Mouse (Mus musculus) mouse trophoblast stem cell (cell line): ENCODE results near the gene Akirin1.

Source experiments
- in situ Hi-C, 2 experiments: fragments of 300-500 bp; cut with MseI, MboI; formaldehyde crosslinking; loops; 2 replicates in 1 of 2; 3 replicates in 1 of 2; pipeline ENCODE4 v1.15.1; 2025

The Akirin1 gene

DNA sequence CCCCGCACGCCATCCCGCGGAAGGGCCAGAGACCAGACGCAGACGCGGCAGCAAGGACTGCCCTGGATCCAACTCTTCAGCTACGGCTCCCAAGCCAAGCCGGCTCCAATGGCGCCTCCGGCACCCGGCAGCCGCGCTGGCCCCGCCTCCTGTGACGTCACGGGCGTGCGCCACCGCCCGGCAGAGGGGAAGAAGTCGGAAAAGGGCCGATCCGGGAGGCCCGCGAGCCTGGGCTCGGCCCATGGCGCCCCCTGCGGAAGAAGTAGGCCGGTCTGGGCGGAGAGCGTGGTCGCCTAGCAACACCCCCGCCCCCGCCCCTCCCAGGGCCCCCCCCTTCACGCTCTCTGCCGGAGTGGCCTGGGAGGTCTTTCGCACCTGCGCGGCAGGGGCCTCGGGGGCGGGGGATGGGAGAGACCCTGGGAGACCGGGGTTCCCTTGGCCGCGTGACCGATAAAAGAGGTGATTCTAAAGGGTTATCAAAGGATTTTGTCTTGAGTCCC, at the start of gene Akirin1:
TSS of gene Akirin1 (minus strand) at position 194 of the 500 bp plus-strand sequence.
- in situ Hi-C loops: loop anchor here in 1 of 2 experiments (10.0 kb wide), 1 partner anchor 145 kb away; no protein-coding TSS in a partner anchor

DNA sequence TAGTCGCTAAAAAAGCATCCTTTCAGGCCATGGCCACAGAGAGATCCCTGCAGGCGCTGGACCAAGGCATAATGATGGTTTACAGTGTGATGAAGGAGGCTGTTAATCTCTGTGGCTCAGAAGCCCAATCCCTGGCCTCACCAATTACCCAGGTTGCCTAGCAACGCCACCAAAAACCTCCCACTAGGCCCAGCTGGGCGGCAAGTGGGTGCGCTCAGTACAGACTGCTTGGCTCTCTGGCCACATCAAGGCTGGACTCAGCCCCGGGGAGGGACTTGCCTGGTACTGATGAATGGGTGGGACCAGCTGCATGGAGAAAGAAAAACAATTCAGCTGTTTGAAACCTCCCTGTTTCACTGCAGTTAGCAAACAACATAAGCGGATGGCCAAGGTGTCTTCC, 47.7 kb upstream of the Akirin1 start:
- in situ Hi-C loops: no loop called here

DNA sequence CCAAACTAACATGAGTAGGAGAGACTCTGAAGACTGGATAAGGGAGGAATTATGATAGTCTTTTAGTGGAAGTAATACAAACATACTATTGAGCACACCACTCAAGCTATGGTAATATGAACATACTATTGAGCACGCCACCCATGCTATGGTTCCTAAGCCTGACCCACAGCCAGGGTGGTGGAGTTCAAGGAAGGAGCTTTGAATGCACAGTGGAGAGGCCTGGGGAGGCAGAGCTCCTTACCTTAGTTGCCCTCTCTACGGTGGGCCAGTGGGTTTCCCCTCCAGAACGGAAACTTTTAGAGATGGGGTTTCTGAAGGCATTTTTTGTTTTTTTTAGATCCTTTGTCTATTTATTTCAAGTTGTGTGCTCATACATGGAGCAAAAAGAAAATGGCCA, 47.3 kb upstream of the Akirin1 start:
- in situ Hi-C loops: no loop called here

DNA sequence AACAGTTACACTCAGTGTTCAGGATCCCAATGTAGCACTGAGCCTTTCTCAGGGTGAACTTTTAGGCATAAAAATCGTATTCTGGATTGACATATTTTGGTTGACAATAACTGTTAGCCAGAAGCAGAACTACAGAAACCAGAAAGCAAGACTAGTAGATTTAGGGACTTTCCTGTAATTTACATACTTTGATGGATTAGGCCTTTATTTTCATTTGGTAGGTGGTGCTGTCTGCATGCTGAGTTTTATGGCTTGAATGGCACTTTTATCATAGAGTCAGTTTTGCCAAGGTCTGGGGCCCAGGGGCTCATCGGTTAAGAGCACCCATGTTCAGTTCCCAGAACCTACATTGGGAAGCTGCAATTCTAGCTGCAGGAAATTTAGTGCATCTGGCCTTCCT, 44.9 kb upstream of the Akirin1 start:
- in situ Hi-C loops: no loop called here

DNA sequence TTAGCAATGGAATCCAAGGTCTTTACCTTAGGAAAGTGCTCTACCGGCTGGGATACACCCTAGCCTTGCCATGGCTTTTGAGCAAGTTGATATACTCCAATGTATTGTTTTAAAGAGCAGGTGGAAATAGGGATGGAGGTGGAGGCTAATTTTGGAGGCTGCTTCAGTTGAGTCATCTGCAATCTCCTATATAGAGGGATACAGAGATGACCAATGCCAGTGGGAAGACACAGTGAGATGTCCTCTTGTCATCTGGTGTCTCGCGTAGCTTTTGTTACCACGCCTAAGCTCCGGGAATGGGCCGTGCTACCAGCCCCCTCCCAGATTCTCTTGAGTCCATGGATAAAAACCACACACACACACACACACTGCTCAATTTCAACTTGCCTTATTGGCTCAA, 43.0 kb upstream of the Akirin1 start:
- in situ Hi-C loops: no loop called here

DNA sequence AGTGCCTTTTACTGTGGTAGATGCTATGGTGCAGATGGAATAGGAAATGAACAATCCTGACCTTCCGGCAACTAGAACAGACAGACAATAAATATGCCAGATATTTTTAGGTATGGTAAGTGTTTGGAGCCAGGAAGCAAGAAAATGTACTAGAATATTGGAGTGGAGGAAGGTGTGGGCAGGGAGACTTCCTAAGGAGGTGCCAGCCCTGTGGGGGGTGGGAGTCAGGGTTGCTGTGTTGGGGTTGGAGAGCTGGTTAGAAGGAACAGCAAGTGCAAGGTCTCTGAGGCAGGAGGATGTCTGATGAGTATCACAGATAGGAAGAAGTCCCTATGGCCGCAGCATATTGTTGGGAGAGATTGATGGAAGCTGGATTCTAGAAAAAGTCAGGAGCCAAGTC, 42.5 kb upstream of the Akirin1 start:
- in situ Hi-C loops: no loop called here

DNA sequence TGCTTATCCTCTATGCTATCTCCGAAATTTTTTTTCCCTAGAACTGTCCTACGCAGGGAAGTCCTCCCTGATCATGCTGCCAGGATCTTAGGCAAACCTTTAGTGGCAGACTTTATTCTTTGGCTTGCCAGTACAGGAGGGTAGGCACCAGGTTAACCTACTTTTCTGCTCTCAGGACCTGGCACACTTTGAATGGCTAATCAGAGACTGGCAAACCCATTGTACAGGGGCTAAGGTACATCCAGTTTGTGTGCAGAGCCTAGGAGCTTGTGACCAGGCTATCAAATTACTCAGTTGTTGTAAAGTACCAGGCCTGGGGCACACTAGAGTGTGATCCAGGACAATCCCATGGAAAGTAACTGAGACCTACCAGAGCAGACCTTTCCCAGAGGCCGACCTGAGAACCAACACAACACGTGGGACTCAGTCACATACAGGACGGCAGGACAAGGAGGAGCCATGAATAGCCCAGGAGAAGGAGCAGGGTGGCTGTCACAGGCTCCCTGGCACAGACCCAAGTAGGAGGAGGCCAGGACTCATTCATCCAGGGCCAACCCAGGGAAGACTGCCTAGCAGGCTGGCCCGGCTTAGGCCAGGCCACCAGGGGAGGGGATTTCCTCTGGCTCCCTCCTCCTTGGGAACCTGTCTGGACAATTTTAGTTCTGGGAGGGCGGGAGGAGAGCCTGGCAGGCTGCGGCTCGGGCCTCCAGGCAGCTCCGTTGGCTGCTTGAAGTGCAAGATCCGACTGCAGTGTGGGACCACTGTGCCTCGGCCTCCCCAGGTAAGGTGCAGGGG, 37.2 kb upstream of the Akirin1 start, which contains the start of gene Rhbdl2:
TSS of gene Rhbdl2 (plus strand) at position 684 of the 795 bp plus-strand sequence.
- in situ Hi-C loops: no loop called here

DNA sequence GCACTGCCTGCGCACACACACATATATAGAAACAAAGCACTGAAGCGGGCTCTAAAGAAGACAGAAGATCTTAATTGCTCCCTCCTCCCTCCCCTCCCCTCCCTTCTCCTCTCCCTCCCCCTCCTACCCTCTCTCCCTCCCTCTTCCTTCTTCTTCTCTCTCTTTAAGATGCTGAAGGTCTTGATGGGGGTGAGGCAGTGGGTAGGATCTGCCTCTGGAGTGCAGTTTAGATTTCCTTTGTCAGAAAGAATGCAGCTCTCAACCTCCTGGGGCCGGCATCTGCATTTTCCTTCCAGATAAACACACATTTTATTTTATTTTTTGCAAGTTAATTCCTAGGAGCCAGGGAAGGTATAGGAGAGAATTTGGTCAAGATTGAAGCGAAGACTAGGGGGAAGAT, 18.1 kb upstream of the Akirin1 start:
- in situ Hi-C loops: loop anchor here in 1 of 2 experiments (10.0 kb wide), 1 partner anchor 107 kb away; no protein-coding TSS in a partner anchor

DNA sequence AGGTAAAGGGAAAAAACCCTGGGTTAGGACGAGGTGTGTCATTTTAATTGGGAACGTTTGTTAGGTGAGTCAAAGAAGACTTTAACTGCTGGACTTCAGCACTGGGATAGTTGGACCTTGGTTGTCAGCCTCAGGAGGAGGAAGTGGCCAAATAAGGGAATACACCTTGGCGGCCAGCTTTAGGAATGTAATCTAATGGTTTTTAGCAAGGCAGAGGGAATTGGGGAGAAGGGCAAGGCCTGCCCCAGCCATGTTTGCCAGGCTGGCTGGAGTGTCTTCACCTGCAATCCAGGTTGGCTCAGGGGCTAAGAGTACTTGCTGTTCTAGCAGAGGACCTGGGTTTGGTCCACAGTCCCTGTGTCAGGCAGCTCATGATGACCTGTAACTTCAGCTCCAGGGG, 17.7 kb upstream of the Akirin1 start:
- in situ Hi-C loops: loop anchor here in 1 of 2 experiments (10.0 kb wide), 1 partner anchor 107 kb away; no protein-coding TSS in a partner anchor

DNA sequence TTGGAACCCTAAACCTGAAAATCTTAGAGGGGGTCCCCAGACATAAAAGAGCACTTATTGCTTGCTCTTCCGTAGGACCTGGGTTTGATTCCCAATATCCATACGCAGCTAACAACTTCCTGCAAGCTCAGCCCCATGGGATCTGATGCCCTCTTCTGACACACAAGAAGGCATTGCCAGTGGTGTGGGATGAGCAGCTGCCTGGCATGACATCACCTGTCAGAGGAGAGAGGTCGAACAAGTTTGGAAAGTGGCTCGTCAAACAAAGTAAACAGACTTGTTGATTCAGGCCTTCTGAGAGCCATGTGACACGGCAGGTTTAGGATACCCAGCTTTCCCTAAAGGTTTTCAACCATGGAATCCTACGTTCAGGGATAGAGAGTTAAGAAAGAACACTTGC, 14.9 kb upstream of the Akirin1 start:
- in situ Hi-C loops: loop anchor here in 1 of 2 experiments (10.0 kb wide), 1 partner anchor 110 kb away; no protein-coding TSS in a partner anchor

DNA sequence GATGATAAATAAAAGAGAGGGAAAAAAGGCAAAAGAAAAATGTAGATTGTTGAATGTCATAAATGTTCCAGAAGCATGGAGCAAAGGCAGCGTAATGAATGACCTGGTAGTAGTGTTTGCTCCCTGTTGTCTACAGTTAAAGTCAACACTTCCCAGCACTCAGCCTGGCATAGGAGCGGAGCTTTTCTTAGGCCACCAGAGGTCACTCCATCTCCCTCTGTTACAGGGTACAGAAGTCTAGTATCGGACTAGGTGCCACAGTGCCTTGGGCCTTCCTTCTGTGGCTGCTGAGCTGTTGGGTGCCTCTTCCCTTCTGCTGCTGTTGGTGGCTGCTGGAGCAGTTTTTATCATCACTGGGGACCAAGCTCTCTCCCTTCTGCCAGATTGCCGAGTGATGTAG, 8.2 kb upstream of the Akirin1 start:
- in situ Hi-C loops: loop anchor here in 1 of 2 experiments (10.0 kb wide), 1 partner anchor 136 kb away; no protein-coding TSS in a partner anchor

DNA sequence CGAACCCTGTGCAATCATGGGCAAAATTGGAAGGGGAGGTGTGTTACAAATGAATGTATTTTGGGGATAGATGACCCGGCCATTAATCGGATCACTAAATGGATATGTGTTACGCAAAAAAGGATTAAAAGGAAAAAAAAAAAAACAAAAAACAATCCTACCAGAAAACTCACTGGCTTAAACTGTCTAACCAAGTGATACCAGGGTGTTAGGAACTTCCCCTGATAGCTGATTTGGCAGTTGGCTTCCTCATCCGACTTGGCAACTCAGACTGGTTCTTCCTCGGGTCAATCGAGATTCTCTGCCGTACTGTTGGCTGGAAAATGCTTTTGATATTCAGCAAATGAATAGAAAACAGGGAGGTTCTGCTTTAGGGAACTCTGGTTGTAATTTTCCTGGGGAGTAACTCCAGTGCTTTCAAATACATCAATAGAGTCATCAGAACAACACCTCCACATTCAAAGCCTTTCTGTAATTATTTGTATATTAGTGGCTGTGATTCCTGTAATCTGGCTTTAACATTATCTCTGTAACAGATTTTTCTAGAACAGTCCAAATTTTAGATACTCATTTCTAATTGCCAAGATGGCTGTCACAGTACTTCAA, 665 bp upstream of the Akirin1 start:
- in situ Hi-C loops: loop anchor here in 1 of 2 experiments (10.0 kb wide), 1 partner anchor 144 kb away; no protein-coding TSS in a partner anchor

DNA sequence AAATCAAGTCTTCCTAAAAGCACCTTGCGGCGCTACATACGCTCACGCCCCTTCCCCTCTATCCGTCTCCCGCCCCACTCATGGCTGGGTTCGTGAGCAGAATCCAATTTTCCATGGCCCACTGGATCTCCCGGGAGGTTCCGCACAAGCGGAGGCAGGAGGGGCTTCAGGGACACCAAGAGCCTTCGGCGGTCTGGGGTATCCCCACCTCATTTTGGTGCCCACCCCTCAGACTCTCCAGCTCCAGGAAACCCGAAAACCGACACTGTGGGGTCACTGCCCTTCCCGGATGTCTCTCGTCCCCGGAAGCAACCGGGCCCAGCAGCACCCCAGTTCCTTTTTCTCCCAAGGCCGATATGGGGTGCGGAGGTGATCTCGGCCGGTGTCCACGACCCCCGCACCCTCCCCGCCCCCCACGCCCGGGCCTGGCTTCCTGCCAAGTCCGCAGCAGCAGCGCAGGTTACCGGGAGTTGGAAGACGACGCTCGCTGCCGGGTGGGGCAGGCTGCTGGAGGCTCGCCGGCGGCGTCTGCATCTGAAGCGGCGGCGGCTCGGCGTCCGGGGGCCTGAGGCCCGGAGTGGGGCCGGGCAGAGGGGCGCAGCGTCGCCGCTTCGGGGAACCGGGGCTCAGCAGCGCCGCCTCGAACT, 538 bp downstream of the Akirin1 start:
- in situ Hi-C loops: loop anchor here in 1 of 2 experiments (10.0 kb wide), 1 partner anchor 145 kb away; no protein-coding TSS in a partner anchor

DNA sequence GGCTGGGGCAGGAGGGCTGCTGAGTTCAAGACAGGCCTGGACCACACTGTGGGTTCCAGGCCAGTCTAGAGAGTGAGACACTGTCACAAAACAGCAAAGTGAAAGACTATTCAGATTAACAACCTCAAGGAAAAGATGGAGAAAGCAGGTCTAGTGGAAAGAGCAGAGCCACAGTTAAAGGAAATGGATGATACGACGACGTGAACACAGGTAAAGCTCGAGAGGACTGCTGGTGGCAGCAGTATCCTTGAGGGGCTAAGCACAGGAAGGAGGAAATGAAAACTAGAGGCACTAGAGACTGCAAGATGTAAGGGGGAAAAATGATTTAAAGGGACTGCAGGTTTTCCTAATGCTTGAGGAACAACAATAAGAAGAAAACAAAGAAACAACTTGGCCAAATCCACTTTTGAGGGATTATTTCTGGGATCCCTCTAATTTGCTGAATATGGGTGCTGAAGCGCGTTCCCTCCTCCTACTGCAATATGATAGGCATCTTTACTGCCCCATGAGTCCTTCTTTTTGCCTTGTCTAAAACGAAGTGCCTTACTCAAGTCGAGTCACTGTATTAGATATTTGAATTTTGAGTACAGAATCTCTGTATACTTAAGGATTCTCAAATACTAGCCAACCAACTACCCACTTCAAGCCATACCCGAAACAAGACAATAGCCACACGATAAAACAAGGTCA, 1.3 kb downstream of the Akirin1 start:
- in situ Hi-C loops: no loop called here

DNA sequence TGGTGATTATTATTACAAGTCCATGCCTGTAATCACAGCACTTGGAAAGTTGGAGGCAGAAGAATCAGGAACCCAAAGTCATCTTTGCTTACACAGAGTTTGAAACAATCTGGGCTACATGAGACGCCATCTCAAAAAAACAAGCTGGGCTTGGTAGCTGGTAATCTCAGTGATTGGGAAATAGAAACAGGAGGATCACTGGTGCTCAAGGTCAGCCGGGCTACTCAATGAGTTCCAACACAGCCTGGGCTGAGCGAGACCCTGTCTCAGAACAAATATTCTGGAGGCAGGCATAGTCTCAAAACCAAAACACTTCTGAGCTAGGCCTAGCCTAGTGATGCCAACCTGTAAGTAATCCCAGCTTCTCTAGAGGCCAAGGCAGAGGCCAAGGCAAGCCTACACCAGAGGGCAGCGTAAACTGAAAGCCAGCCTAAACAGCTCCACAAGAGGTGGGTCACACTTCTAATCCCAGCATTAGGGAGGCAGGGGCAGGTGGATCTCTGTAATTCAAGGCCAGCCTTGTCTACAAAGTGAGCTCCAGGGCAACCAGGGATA, 4.8 kb downstream of the Akirin1 start:
- in situ Hi-C loops: no loop called here

DNA sequence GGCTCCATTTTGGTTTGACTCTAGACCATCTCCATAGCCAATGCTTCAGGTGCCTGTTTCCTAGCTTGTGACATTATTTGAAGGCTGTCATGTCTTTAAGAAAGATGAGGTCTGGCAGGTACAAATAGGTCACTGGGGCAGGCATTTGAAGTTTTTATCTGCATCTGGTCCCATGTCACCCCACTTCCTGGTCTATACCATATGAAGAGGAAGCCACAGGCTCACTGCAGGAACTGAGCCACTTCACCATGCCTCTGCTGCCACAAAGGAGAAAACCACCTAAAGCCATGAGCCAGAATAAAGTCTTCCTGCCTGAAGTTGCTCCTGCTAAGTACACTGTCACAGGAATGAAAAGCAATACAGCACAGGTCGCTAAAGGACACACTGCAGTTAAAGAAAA, 7.3 kb downstream of the Akirin1 start:
- in situ Hi-C loops: no loop called here

DNA sequence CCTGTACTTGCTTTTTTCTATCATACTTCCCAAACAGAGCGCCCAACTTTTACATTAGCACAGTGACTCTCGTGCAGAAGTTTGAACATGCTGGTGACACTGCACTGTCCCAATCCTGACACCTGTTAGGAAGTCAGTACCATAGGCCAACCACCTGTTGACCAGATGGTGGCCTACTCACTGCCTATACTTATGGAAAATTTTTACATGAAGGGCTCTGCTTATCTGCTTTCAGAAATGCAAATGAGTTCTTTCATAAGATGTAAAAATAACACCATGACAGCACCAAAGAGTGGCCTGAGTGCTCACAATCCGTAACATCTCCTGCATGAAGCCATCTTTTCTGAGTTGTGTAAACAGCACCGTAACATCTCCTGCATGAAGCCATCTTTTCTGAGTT, 11.4 kb downstream of the Akirin1 start:
- in situ Hi-C loops: no loop called here

DNA sequence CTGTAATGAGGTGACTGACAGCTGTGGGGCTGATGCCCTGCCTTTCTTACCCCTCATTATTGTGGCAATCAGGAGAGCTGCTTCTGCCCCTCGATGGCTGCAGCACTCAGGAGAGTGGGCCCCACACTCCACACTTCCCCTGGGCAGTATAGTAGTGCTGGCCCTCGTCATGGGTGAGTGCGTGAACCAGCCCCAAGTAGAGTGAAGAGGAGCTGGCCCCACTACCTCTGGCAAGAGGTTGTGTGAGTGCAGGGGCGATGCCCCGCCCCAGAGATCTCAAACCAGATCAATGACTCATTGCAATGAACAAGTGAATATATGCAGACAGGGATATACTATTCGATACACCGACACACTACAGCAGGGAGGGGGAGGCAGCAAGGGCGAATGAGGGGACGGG, 16.6 kb downstream of the Akirin1 start:
- in situ Hi-C loops: no loop called here

DNA sequence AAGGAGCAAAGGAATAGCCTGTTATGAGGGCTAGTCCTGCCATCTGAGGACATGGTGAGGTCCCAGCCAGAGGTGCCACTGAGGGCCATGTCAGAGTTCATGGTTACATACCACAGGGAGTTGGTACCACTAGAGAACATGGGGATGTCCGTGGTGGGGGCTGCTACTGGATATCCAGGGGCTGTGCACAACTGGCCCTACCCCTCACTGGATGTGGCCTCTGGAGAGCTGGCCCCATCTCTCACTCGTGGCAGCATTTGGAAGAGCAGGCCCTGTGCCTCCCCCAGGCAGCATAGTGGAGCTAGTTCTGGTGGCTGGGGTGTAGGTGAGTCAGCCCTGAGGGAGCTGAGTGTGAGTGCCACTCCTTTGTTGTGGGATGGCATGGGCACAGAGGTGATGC, 17.2 kb downstream of the Akirin1 start:
- in situ Hi-C loops: no loop called here

DNA sequence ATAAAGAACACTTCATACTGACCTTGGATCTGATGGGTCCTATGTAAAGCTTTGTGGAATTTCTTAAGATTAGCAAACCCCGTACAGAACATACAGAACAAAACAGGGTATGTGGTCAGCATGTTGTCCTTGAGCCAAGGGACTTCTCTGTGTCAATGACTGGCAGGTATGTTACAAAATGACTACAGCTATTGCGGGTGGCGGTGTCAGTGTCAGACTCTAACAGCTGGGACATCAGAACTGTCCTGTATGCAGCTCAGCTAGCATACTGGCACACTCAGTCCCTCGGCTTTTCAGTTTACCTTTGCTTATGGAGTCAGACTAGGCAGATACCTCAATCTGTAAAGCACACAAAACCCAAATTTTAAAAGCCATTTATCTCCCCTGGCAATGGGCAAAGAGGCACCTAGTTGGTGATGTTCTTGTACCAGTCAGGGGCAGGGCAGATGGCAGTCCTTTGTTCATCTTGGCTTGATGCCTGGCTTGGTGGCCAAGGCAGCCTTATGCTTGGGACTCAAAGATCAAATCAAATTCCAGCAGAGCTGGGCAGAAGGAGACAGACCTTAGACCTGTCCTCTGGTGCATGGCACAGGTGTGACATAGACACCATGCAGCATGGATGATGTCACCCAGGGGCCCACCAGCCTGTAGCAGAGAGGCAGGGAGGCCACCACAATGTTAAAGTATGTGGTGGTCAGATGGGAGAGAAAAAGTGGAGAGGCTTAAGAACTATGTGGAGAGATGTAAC, 17.8 kb downstream of the Akirin1 start:
- in situ Hi-C loops: no loop called here
